Mouse (Mus musculus) adrenal gland, adult 10 weeks (tissue): ENCODE measurements around the gene Cd163. TPM values are rescaled to one million over a fixed set of nuclear protein-coding genes. Genes with fewer than 3 reads are reported as not detected.

Experiments
- polyA plus RNA-seq: library from polyadenylated mRNA; stranded (reverse); fragments of 350-450 nt; fragmentation: Illumina TruSeq; extraction: RNeasy Lipid Tissue Mini Kit (QIAGEN cat#74804); gene quantifications from one replicate; pipeline ENCODE4 v1.2.3, GENCODE M21; 2014; ENCODE audit warnings: low read depth, low replicate concordance

Cd163 gene
- 6.0 TPM for polyA plus RNA-seq

GRCm38 (mm10) chr6:124304356-124304755 is at the start of gene Cd163:
TSS of gene Cd163 (plus strand) at chr6:124304656.

Other genes starting within 250 kb of the Cd163 start
- not detected for gene Vmn2r27, start 72.8 kb upstream of the Cd163 start, polyA plus RNA-seq
- gene Pex5, start 110.4 kb downstream of the Cd163 start, polyA plus RNA-seq, result 14.2 TPM
- gene Clstn3, start 160.1 kb downstream of the Cd163 start, polyA plus RNA-seq, result 1.3 TPM
- 7.9 TPM for gene C1rl, start 188.5 kb downstream of the Cd163 start, polyA plus RNA-seq
- gene C1ra, start 207.7 kb downstream of the Cd163 start, polyA plus RNA-seq, result 19.7 TPM
- 62.6 TPM for gene C1s1, start 237.7 kb downstream of the Cd163 start, polyA plus RNA-seq